Mouse (Mus musculus) stomach, postnatal 0 days (tissue): ENCODE measurements around the gene Slc7a7.

ENCODE experiments used
- CTCF ChIP-seq: IDR thresholded peaks from 2 replicates; pipeline ENCODE4 v1.5.1; 2016; ENCODE audit warnings: antibody characterized with exemption, low read depth, mild to moderate bottlenecking, moderate library complexity
- EP300 ChIP-seq: optimal IDR thresholded peaks from 2 replicates; pipeline ENCODE3; 2016; ENCODE audit warnings: antibody characterized with exemption

DNA sequence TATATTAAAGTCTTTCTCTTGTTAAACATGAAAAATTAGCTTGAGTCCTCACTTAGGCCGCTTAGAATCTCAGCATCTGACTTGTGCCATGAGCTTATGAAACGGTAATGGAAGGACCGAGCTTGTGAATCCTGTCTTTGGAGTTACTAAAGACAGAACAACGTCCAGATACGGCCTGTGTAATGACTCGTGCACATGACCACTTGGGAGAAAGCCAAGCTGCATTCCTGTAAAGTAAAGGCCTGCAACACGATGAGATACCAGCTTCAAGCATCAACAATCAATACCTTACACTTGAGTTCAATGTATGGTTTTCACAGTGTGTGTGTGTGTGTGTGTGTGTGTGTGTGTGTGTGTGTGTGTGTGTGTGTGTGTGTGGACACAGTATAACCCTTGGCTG, 20.9 kb downstream of the Slc7a7 start:
- TF ChIP-seq CTCF (no peak), EP300 (no peak)
